Mouse (Mus musculus): ENCODE measurements around the gene Heyl. TPM values are rescaled to one million over a fixed set of nuclear protein-coding genes. Genes with fewer than 3 reads are reported as not detected.
"Not testable (repeated sequence)": the region's sequence is repeated elsewhere in the genome, so short reads cannot be mapped to it uniquely, and the experiment has no call there.

The Heyl gene
- total RNA-seq, 1 experiment from 2014 or later: not detected

GRCm38 (mm10) chr4:123261721-123262401, 28.5 kb downstream of the Heyl start, which contains the start of gene Pabpc4:
Gene Pabpc4, plus strand, starts transcription at chr4:123262351.
- no peak for ATAC-seq (replicated peaks in 1 of 2; ENCODE audit: insufficient read depth in 1 of 2, low FRiP score in 2 of 2, low TSS enrichment in 1 of 2, low read depth in 1 of 2, poor library complexity in 2 of 2, severe bottlenecking in 2 of 2)

GRCm38 (mm10) chr4:123271063-123271462, 37.7 kb downstream of the Heyl start:
- ATAC-seq (replicated peaks in 1 of 2; ENCODE audit: insufficient read depth in 1 of 2, low FRiP score in 2 of 2, low TSS enrichment in 1 of 2, low read depth in 1 of 2, poor library complexity in 2 of 2, severe bottlenecking in 2 of 2): no peak

- no peak for ATAC-seq (replicated peaks in 1 of 2; ENCODE audit: insufficient read depth in 1 of 2, low FRiP score in 2 of 2, low TSS enrichment in 1 of 2, low read depth in 1 of 2, poor library complexity in 2 of 2, severe bottlenecking in 2 of 2)
Measured at GRCm38 (mm10) chr4:123280117-123280516, 46.8 kb downstream of the Heyl start.

- ATAC-seq (replicated peaks in 1 of 2; ENCODE audit: insufficient read depth in 1 of 2, low FRiP score in 2 of 2, low TSS enrichment in 1 of 2, low read depth in 1 of 2, poor library complexity in 2 of 2, severe bottlenecking in 2 of 2): peak; percentile 92 to 96
Measured at GRCm38 (mm10) chr4:123282500-123282899, 49.1 kb downstream of the Heyl start.

- peak in 1 of 2 experiments; percentile 43; a peak in 1 of 4 replicates for ATAC-seq (replicated peaks in 1 of 2; ENCODE audit: insufficient read depth in 1 of 2, low FRiP score in 2 of 2, low TSS enrichment in 1 of 2, low read depth in 1 of 2, poor library complexity in 2 of 2, severe bottlenecking in 2 of 2)
Measured at GRCm38 (mm10) chr4:123282915-123283674, 49.7 kb downstream of the Heyl start.

- not testable (repeated sequence) for ATAC-seq (replicated peaks in 1 of 2; ENCODE audit: insufficient read depth in 1 of 2, low FRiP score in 2 of 2, low TSS enrichment in 1 of 2, low read depth in 1 of 2, poor library complexity in 2 of 2, severe bottlenecking in 2 of 2)
Measured at GRCm38 (mm10) chr4:123283675-123284064, 50.3 kb downstream of the Heyl start.

- no peak for ATAC-seq (replicated peaks in 1 of 2; ENCODE audit: insufficient read depth in 1 of 2, low FRiP score in 2 of 2, low TSS enrichment in 1 of 2, low read depth in 1 of 2, poor library complexity in 2 of 2, severe bottlenecking in 2 of 2)
Measured at GRCm38 (mm10) chr4:123284731-123285624, 51.6 kb downstream of the Heyl start.

- no peak for ATAC-seq (replicated peaks in 1 of 2; ENCODE audit: insufficient read depth in 1 of 2, low FRiP score in 2 of 2, low TSS enrichment in 1 of 2, low read depth in 1 of 2, poor library complexity in 2 of 2, severe bottlenecking in 2 of 2)
Measured at GRCm38 (mm10) chr4:123286790-123287189, 53.4 kb downstream of the Heyl start.

GRCm38 (mm10) chr4:123289038-123289437, 55.7 kb downstream of the Heyl start:
- ATAC-seq (replicated peaks in 1 of 2; ENCODE audit: insufficient read depth in 1 of 2, low FRiP score in 2 of 2, low TSS enrichment in 1 of 2, low read depth in 1 of 2, poor library complexity in 2 of 2, severe bottlenecking in 2 of 2): no peak

- no peak for ATAC-seq (replicated peaks in 1 of 2; ENCODE audit: insufficient read depth in 1 of 2, low FRiP score in 2 of 2, low TSS enrichment in 1 of 2, low read depth in 1 of 2, poor library complexity in 2 of 2, severe bottlenecking in 2 of 2)
Measured at GRCm38 (mm10) chr4:123292390-123292789, 59.0 kb downstream of the Heyl start.

- no peak for ATAC-seq (replicated peaks in 1 of 2; ENCODE audit: insufficient read depth in 1 of 2, low FRiP score in 2 of 2, low TSS enrichment in 1 of 2, low read depth in 1 of 2, poor library complexity in 2 of 2, severe bottlenecking in 2 of 2)
Measured at GRCm38 (mm10) chr4:123292989-123293388, 59.6 kb downstream of the Heyl start.

- ATAC-seq (replicated peaks in 1 of 2; ENCODE audit: insufficient read depth in 1 of 2, low FRiP score in 2 of 2, low TSS enrichment in 1 of 2, low read depth in 1 of 2, poor library complexity in 2 of 2, severe bottlenecking in 2 of 2): no peak
Measured at GRCm38 (mm10) chr4:123293661-123294443, 60.5 kb downstream of the Heyl start.

- ATAC-seq (replicated peaks in 1 of 2; ENCODE audit: insufficient read depth in 1 of 2, low FRiP score in 2 of 2, low TSS enrichment in 1 of 2, low read depth in 1 of 2, poor library complexity in 2 of 2, severe bottlenecking in 2 of 2): not testable (repeated sequence)
Measured at GRCm38 (mm10) chr4:123295026-123295425, 61.7 kb downstream of the Heyl start.

GRCm38 (mm10) chr4:123295516-123296147, 62.3 kb downstream of the Heyl start:
- ATAC-seq (replicated peaks in 1 of 2; ENCODE audit: insufficient read depth in 1 of 2, low FRiP score in 2 of 2, low TSS enrichment in 1 of 2, low read depth in 1 of 2, poor library complexity in 2 of 2, severe bottlenecking in 2 of 2): no peak

- ATAC-seq (replicated peaks in 1 of 2; ENCODE audit: insufficient read depth in 1 of 2, low FRiP score in 2 of 2, low TSS enrichment in 1 of 2, low read depth in 1 of 2, poor library complexity in 2 of 2, severe bottlenecking in 2 of 2): no peak
Measured at GRCm38 (mm10) chr4:123296148-123296534, 62.8 kb downstream of the Heyl start.

GRCm38 (mm10) chr4:123297195-123297960, 64.0 kb downstream of the Heyl start:
- no peak for ATAC-seq (replicated peaks in 1 of 2; ENCODE audit: insufficient read depth in 1 of 2, low FRiP score in 2 of 2, low TSS enrichment in 1 of 2, low read depth in 1 of 2, poor library complexity in 2 of 2, severe bottlenecking in 2 of 2)
